Mouse (Mus musculus) cerebellum, adult 2 months (tissue): ENCODE data around the gene Ccdc169. TPM values are rescaled to one million over a fixed set of nuclear protein-coding genes. Genes with fewer than 3 reads are reported as not detected.

Experiments
- DNase-seq, 2 experiments: peaks; one replicate each; pipeline ENCODE4 v3.0.0; 2021
- H3K27ac ChIP-seq: fragments of 200-500 bp; 2 replicates; pipeline ENCODE4 v1.5.1; 2012; ENCODE audit warnings: low read length, control low read depth, inconsistent platforms; ENCODE audit not compliant: insufficient read depth
- H3K27me3 ChIP-seq: fragments of 200-500 bp; 2 replicates; pipeline ENCODE4 v1.6.1; 2012; ENCODE audit warnings: inconsistent platforms, mild to moderate bottlenecking, low read length, moderate library complexity; ENCODE audit not compliant: control insufficient read depth, insufficient read depth
- H3K4me1 ChIP-seq: fragments of 200-500 bp; 2 replicates; pipeline ENCODE4 v1.6.1; 2011; ENCODE audit warnings: low read length; ENCODE audit not compliant: control insufficient read depth, insufficient read depth
- H3K4me3 ChIP-seq: fragments of 200-500 bp; replicated peaks from 2 replicates; pipeline ENCODE3; 2011; ENCODE audit warnings: mild to moderate bottlenecking, low read depth, low read length, control low read depth; ENCODE audit not compliant: insufficient read depth
- CTCF ChIP-seq: fragments of 200-500 bp; IDR thresholded peaks from 2 replicates; pipeline ENCODE4 v1.5.1; 2011; ENCODE audit warnings: low read depth, mild to moderate bottlenecking, control low read depth, low read length, moderate library complexity, borderline replicate concordance; ENCODE audit not compliant: insufficient read depth
- POLR2A ChIP-seq: fragments of 200-500 bp; IDR thresholded peaks from 2 replicates; pipeline ENCODE4 v1.6.1; 2011; ENCODE audit warnings: low read length, control low read depth, borderline replicate concordance; ENCODE audit not compliant: insufficient read depth
- WGBS: fragments of 180-500 bp; shearing (Covaris S2); methylation state at CpG from one replicate; pipeline ENCODE4 v1.1.7; 2018; 5-methylcytosine and 5-hydroxymethylcytosine counted together
- polyA plus RNA-seq: library from polyadenylated mRNA; depleted of rRNA; stranded (reverse); fragments of >200 nt; gene quantifications from 2 replicates; pipeline ENCODE4 v1.2.3, GENCODE M21; 2012; rRNA removed

The Ccdc169 gene
- polyA plus RNA-seq, 1 experiment, result 0.41 TPM

- H3K4me3 ChIP-seq, result no peak overlapping the region
- DNase-seq, result no peak
- TF ChIP-seq CTCF (no peak), POLR2A (no peak)
- 56% methylated on average over 2 of the region's 2 CpGs for WGBS
- H3K27ac ChIP-seq, result no peak overlapping the region
- no peaks in the 10 kb centered on the region for H3K27me3 ChIP-seq
- H3K4me1 ChIP-seq, result no peaks in the 10 kb centered on the region
Observed at GRCm38 (mm10) chr3:55212254-55212653, 75.1 kb downstream of the Ccdc169 start.

- Histone ChIP-seq H3K4me1 (no peaks in the 10 kb centered on the region), H3K4me3 (no peak overlapping the region), H3K27me3 (no peaks in the 10 kb centered on the region), H3K27ac (no peak overlapping the region)
- WGBS, result 16% methylated on average over 4 of the region's 4 CpGs
- TF ChIP-seq POLR2A (no peak), CTCF (no peak)
- no peak for DNase-seq
Observed at GRCm38 (mm10) chr3:55213785-55214184, 76.6 kb downstream of the Ccdc169 start.

- DNase-seq, result no peak
- WGBS, result 44% methylated on average over 6 of the region's 6 CpGs
- Histone ChIP-seq H3K27me3 (no peaks in the 10 kb centered on the region), H3K4me3 (no peak overlapping the region), H3K27ac (no peak overlapping the region), H3K4me1 (no peaks in the 10 kb centered on the region)
- TF ChIP-seq CTCF (no peak), POLR2A (no peak)
Observed at GRCm38 (mm10) chr3:55214413-55214812, 77.3 kb downstream of the Ccdc169 start.

GRCm38 (mm10) chr3:55222502-55222901, 85.4 kb downstream of the Ccdc169 start:
- H3K4me3 ChIP-seq, result no peak overlapping the region
- WGBS, result 94% methylated on average over 2 of the region's 2 CpGs
- DNase-seq, result no peak
- no peak overlapping the region for H3K27ac ChIP-seq
- H3K4me1 ChIP-seq, result no peaks in the 10 kb centered on the region
- no peaks in the 10 kb centered on the region for H3K27me3 ChIP-seq
- TF ChIP-seq POLR2A (no peak), CTCF (0 out of 2 replicates have a peak, but pooled peaks have one; percentile 5)

Other genes with a start within 250 kb of the Ccdc169 start
- gene Sertm1, start 221.5 kb upstream of the Ccdc169 start, polyA plus RNA-seq, result 2.0 and 3.4 TPM in 2 replicates
- 0.19 and 0.64 TPM in 2 replicates for gene Ccna1, start 81.8 kb upstream of the Ccdc169 start, polyA plus RNA-seq
- gene Spg20, start 25.2 kb upstream of the Ccdc169 start, polyA plus RNA-seq, result 30.2 and 36.0 TPM in 2 replicates
- not detected in 2 replicates for gene Sohlh2, start 44.7 kb downstream of the Ccdc169 start, polyA plus RNA-seq
- gene Dclk1, start 105.0 kb downstream of the Ccdc169 start, polyA plus RNA-seq, result 125 and 145 TPM in 2 replicates